Mouse (Mus musculus) lung, postnatal 0 days (tissue): ENCODE results near the gene Zc3h7a. TPM values are rescaled to one million over a fixed set of nuclear protein-coding genes. Genes with fewer than 3 reads are reported as not detected.

Experiments used
- ATAC-seq: fragments of 200-750 bp; cut with Nextera tagmentation; 2 replicates; pipeline ENCODE4 v1.8.0; 2017; ENCODE audit warnings: moderate library complexity
- DNase-seq: peaks from one replicate; pipeline ENCODE4 v3.0.0-alpha.2; 2016; ENCODE audit warnings: low spot score
- H3K27ac ChIP-seq: fragments of 300-500 bp; sonication (generic); 2 replicates; pipeline ENCODE4 v1.5.1; 2014; ENCODE audit warnings: antibody characterized with exemption, mild to moderate bottlenecking, low read length, mixed read lengths
- H3K27me3 ChIP-seq: fragments of 300-500 bp; sonication (generic); replicated peaks from 2 replicates; pipeline ENCODE4 v1.6.1; 2014; ENCODE audit warnings: low read length, mixed read lengths; ENCODE audit not compliant: insufficient read depth
- H3K36me3 ChIP-seq: fragments of 300-500 bp; sonication (generic); 2 replicates; pipeline ENCODE4 v1.6.1; 2014; ENCODE audit warnings: low read length, mixed read lengths; ENCODE audit not compliant: insufficient read depth
- H3K4me1 ChIP-seq: fragments of 300-500 bp; sonication (generic); 2 replicates; pipeline ENCODE4 v1.6.1; 2014; ENCODE audit warnings: antibody characterized with exemption, low read depth, low read length, mixed read lengths; ENCODE audit not compliant: insufficient read depth
- H3K4me2 ChIP-seq: fragments of 300-500 bp; sonication (generic); replicated peaks from 2 replicates; pipeline ENCODE4 v1.6.1; 2014; ENCODE audit warnings: low read depth, mild to moderate bottlenecking, low read length, moderate library complexity, mixed read lengths
- H3K4me3 ChIP-seq: fragments of 300-500 bp; sonication (generic); 2 replicates; pipeline ENCODE4 v1.5.1; 2014; ENCODE audit warnings: low read depth, low read length
- H3K9ac ChIP-seq: fragments of 300-500 bp; sonication (generic); replicated peaks from 2 replicates; pipeline ENCODE4 v1.6.1; 2014; ENCODE audit warnings: low read depth, mild to moderate bottlenecking
- H3K9me3 ChIP-seq: fragments of 300-500 bp; sonication (generic); 2 replicates; pipeline ENCODE4 v1.6.1; 2016; ENCODE audit warnings: low read length, mixed read lengths
- CTCF ChIP-seq: IDR thresholded peaks from 2 replicates; pipeline ENCODE4 v1.5.1; 2016; ENCODE audit warnings: antibody characterized with exemption, mild to moderate bottlenecking
- EP300 ChIP-seq: IDR thresholded peaks from 2 replicates; pipeline ENCODE4 v1.6.1; 2016; ENCODE audit warnings: antibody characterized with exemption, mild to moderate bottlenecking, control low read depth
- WGBS: fragments of 180-500 bp; shearing (Covaris S2); extraction: QIAGEN DNeasy Blood & Tissue Kit; methylation state at CpG from one replicate; pipeline ENCODE4 v1.1.7; 2014; 5-methylcytosine and 5-hydroxymethylcytosine counted together
- polyA plus RNA-seq: library from polyadenylated mRNA; unstranded; fragments of >200 nt; fragmentation: Nextera tagmentation; extraction: Ambion mirVana; gene quantifications from 2 replicates; pipeline ENCODE4 v1.2.1, GENCODE M21; 2015

The Zc3h7a gene
- polyA plus RNA-seq, 1 experiment from 2014 or later, result 52.4 TPM

DNA sequence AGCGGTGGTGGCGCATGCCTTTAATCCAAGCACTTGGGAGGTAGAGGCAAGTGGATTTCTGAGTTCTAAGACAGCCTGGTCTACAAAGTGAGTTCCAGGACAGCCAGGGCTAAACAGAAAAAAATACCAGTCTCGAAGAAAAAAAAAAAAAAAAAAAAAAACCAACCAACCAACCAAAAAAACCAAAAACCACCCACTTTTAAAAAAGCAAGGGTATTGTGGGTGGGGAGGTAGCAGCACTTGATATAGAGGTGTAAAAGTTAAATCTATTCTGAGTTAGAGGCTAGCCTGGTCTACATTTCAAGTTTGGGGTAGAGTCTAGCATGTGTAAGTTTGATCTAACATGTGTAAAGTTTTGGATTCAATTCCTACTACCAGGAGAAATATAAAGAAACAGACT lies 24.1 kb upstream of the Zc3h7a start:
- Histone ChIP-seq H3K4me2 (no peak overlapping the region), H3K27me3 (no peaks in the 10 kb centered on the region), H3K27ac (no peak overlapping the region), H3K36me3 (peaks cover 20% of the 10 kb centered on the region; the same call in 1 of the 2 replicates), H3K4me1 (peaks cover 10% of the 10 kb centered on the region), H3K9ac (no peak overlapping the region), H3K4me3 (no peak overlapping the region), H3K9me3 (no peaks in the 10 kb centered on the region)
- TF ChIP-seq EP300, result no peak
- no peak for TF ChIP-seq CTCF
- ATAC-seq (no peak), DNase-seq (no peak)
- 91% methylated on average over 3 of the region's 3 CpGs for WGBS

DNA sequence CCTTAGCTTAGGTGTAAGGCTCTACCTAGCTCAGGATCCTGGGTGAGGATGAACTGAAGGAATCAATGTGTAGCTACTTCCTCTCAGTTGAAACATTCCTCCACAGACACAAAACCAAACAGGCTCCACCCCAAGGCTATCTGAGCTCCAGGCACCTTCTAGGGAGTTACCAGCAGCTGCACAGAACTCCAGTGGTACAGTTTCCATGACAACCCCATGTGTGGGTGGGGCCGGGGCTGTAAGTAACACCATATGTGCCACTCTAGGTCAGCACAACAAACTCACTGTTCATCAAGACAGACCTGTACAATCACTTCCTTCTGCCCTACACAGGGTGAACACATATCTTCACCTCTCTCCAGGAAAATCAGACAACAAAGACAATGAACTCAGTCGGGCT lies 22.3 kb upstream of the Zc3h7a start:
- TF ChIP-seq CTCF, result no peak
- no peak for TF ChIP-seq EP300
- Histone ChIP-seq H3K27ac (no peak overlapping the region), H3K4me3 (no peak overlapping the region), H3K36me3 (peaks cover 33% of the 10 kb centered on the region; the same call in 1 of the 2 replicates), H3K9ac (no peak overlapping the region), H3K9me3 (no peaks in the 10 kb centered on the region), H3K4me2 (no peak overlapping the region), H3K27me3 (no peaks in the 10 kb centered on the region), H3K4me1 (0 out of 2 replicates have a peak, but pooled peaks cover 3% of the 10 kb centered on the region)
- WGBS, result 63% methylated on average over 2 of the region's 2 CpGs
- no peak for ATAC-seq
- DNase-seq, result no peak

DNA sequence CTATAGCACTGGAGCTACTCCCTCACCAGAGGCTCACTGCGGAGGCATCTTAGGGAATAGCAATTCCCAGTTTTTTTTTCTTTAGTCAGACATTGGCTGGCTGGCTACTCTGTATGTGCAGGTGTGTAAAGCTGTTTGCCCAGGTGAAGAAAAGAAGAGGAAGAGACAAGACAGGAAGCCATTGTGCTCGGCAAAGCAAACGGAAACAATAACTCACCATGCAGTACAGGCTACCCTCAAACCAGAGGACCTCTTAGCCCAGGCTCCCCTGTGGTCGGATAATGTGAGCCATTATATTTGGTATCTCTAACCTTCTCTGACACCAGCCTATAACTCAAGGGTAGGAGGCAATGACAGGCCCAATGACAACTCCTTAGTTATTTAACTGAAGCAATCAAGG lies 20.9 kb upstream of the Zc3h7a start:
- 76% methylated on average over 4 of the region's 4 CpGs for WGBS
- peaks cover 33% of the 10 kb centered on the region; the same call in 1 of the 2 replicates for H3K36me3 ChIP-seq

DNA sequence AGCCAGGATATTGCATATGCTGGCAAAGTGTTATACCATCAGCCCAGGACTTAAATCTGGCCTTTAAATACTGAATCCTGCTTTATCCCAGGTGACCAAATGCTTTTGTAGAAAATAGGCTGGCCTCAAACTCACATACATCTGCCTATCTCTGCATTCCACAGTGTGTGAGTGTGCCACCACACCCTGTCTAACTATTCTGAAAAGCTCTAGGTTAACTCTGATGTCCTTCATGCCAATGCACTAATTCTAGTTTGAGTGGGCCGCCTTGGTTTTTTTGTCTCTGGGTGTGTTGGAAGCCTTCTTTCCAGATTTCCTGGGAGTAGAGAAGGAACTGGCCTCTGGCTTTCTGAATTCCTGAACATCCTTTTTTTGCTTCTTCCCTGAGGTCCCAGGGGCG lies 17.0 kb upstream of the Zc3h7a start:
- Histone ChIP-seq H3K4me1 (no peaks in the 10 kb centered on the region), H3K9ac (no peak overlapping the region), H3K36me3 (peaks cover 25% of the 10 kb centered on the region; the same call in 1 of the 2 replicates), H3K27me3 (no peaks in the 10 kb centered on the region), H3K4me3 (no peak overlapping the region), H3K27ac (no peak overlapping the region), H3K9me3 (no peaks in the 10 kb centered on the region), H3K4me2 (no peak overlapping the region)
- 83% methylated on average over 2 of the region's 2 CpGs for WGBS
- peak; percentile 63; the same call in 1 of the 2 replicates for ATAC-seq
- DNase-seq, result peak; percentile 16
- TF ChIP-seq EP300 (peak; percentile 47; the same call in 1 of the 2 replicates), CTCF (no peak)

More for the DNA sequence above, 20.9 kb upstream of the Zc3h7a start:
- no peak overlapping the region for H3K4me3 ChIP-seq
- H3K9me3 ChIP-seq, result no peaks in the 10 kb centered on the region
- no peak overlapping the region for H3K27ac ChIP-seq
- no peaks in the 10 kb centered on the region for H3K27me3 ChIP-seq
- no peak overlapping the region for H3K9ac ChIP-seq
- H3K4me1 ChIP-seq, result no peaks in the 10 kb centered on the region
- DNase-seq, result no peak
- no peak for ATAC-seq
- H3K4me2 ChIP-seq, result no peak overlapping the region
- TF ChIP-seq EP300 (no peak), CTCF (no peak)

DNA sequence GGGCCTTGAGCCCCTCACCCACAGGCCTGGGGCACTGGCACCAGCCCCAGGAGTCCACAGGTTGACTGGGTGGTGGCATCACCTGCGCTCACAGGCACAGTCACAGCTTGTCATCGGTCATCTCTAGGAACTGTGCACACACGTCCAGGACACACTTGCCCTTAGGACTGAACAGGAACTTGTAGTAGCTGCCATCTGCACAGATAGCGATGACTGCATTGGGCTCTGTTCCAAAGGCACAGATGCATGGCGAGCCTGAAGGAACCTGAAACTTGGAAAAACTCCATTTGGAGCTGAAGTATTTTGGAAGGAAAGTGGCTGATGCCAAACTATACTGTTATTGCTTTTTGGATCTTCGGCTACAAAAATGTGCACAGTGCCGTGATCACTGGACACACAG lies 14.0 kb upstream of the Zc3h7a start:
- DNase-seq (no peak), ATAC-seq (no peak)
- no peaks in the 10 kb centered on the region for H3K4me1 ChIP-seq
- H3K9ac ChIP-seq, result no peak overlapping the region
- peaks cover 14% of the 10 kb centered on the region; the same call in 1 of the 2 replicates for H3K36me3 ChIP-seq
- no peak overlapping the region for H3K4me3 ChIP-seq
- no peak overlapping the region for H3K27ac ChIP-seq
- H3K4me2 ChIP-seq, result no peak overlapping the region
- H3K27me3 ChIP-seq, result no peaks in the 10 kb centered on the region
- TF ChIP-seq EP300 (no peak), CTCF (no peak)
- no peaks in the 10 kb centered on the region for H3K9me3 ChIP-seq
- WGBS, result 78% methylated on average over 7 of the region's 7 CpGs

DNA sequence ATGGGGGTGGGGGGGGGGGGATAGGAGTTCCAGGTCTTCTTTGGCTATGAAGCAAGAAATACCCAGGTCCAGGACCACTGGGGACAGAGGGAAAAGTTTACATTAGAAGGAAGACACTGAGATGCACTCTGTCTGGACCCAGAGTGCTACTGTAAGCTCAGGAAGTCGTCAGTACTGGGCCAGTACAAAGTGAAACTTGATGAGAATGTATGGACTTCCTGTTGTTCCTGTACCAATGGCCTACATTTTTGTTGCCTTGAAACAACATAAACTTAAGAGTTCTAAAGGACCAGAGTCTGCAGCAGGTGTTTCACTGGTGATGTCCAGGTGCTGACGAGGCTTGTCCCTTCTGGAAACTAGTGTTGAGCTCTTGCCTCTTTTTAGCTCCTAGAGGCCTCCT lies 1.2 kb upstream of the Zc3h7a start:
- ATAC-seq, result no peak
- no peak overlapping the region for H3K27ac ChIP-seq
- no peaks in the 10 kb centered on the region for H3K9me3 ChIP-seq
- no peak overlapping the region for H3K4me3 ChIP-seq
- peaks cover 4% of the 10 kb centered on the region; the same call in 1 of the 2 replicates for H3K4me1 ChIP-seq
- no peak overlapping the region for H3K9ac ChIP-seq
- no peaks in the 10 kb centered on the region for H3K27me3 ChIP-seq
- TF ChIP-seq EP300 (no peak), CTCF (no peak)
- no peak for DNase-seq
- H3K36me3 ChIP-seq, result no peaks in the 10 kb centered on the region
- WGBS, result 49% methylated on average over 2 of the region's 2 CpGs
- H3K4me2 ChIP-seq, result no peak overlapping the region; the same call in 1 of the 2 replicates

DNA sequence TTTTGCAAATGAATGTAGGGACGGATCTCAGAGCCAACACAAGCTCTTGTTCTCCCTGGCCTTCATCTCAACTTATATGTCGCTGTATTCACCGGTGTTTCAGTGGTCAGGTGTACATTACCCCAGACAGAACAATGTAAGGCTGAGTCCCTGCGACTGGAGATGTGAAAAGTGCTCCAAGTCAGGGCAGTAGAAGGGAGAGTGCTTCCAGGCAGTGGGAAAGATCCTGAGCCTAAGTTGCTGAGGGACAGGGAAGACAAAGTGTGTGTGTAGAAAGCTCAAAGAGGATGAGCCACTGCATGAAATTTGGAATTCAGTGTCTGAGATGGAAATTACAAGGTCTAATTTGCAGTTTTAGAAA lies 671 bp upstream of the Zc3h7a start:
- Histone ChIP-seq H3K4me1 (peaks cover 4% of the 10 kb centered on the region; the same call in 1 of the 2 replicates), H3K27me3 (no peaks in the 10 kb centered on the region), H3K9me3 (no peaks in the 10 kb centered on the region), H3K36me3 (no peaks in the 10 kb centered on the region), H3K4me3 (peak overlapping the region; percentile 98), H3K4me2 (peak overlapping the region; percentile 54), H3K9ac (peak overlapping the region; percentile 32; the same call in 1 of the 2 replicates), H3K27ac (peak overlapping the region; percentile 95)
- no peak for TF ChIP-seq CTCF
- no peak for TF ChIP-seq EP300
- ATAC-seq (no peak), DNase-seq (no peak)
- WGBS, result 3% methylated on average over 4 of the region's 4 CpGs
